Mouse (Mus musculus): ENCODE measurements at regions not wholly inside any gene's neighbourhood (a gene's known extent, or its start where the extent isn't known, plus 50 kb on each side); places are given as distances from the start of the nearest gene placed in this dataset.
A peak's percentile ranks its signal among the peaks of the same experiment; 100 is the strongest.

DNA sequence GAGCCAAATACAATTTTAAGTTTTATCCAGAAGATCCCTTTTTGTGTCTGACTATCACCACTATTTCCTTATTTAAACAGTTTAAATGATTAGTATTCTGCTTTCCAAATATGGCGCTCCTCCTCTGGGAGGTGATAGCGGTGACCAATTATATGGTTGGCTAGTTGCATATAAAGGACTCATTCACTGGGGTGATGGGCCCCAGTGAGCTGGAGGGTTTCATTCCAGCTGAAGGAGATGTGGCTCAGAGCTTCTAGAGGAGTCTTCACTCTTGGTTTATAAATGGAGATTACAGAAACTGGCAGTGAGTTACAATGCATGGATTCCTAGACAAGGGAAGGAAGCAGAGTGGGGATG lies 50.7 kb upstream of the Gm7361 start:
- no peak overlapping the region for H3K4me3 ChIP-seq

DNA sequence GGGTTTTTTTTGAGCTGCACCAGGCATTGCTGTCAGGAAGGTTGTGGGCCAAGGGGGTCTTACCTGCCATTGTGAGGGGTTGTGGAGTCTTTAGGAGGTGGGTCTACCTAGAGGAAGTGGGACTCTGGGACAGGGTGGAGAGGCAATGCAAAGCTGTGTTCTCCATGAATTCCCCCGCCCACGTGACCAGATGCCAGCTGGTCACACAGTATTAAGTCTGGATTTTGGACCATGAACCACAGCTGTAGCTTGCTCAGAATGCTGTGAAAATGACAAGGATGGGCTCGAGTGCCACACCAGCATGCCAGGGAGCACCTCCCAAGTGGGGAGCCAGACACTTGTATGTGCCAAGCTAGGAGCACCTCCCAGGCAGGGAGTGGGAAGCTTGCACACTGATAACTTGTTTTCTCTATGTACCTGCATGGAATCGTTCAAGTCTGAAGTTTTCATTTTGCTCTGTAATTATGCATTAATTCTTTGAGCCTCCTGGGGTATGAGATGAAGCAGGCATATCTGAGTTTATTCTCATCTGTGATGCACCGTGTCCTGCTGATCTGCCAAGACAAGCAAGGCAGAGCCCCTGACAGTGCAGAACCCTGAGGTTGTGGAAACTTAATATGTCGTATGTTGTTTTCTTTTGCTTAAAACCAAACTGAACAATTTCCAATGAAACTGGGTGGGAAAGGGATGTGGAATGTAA lies 51.3 kb upstream of the Gm7361 start:
- TF ChIP-seq CTCF (conservative IDR thresholded peaks at IDR 0.05): no peak
- H3K27ac ChIP-seq: no peak overlapping the region
- no peak overlapping the region for H3K4me3 ChIP-seq
- no peak for DNase-seq (ENCODE audit: low spot score in 2 of 2)

More for the DNA sequence above, 50.7 kb upstream of the Gm7361 start:
- TF ChIP-seq CTCF (conservative IDR thresholded peaks at IDR 0.05): no peak
- DNase-seq (ENCODE audit: low spot score in 2 of 2): no peak
- no peak overlapping the region for H3K27ac ChIP-seq

DNA sequence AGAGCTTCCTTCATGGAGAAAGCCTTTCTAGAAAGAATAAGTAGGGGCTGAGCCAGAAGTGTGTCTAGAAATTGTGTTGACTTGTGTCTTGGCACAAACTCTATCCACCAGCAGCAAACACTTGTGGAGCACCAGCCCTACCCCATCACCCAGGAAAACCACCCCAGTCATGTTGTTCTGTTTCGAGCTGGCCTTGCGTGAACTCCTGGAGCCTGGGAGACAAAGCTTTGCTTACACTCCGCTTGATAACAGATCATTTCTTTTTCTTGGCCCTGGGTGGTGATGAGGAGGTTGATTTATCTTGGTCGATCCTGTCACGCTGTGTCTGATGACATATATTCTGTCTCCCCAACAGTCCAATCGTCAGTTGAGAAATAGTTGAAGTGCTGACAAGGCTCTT lies 55.0 kb upstream of the Gm7361 start:
- H3K4me3 ChIP-seq: no peak overlapping the region
- no peak overlapping the region for H3K27ac ChIP-seq
- no peak for DNase-seq (ENCODE audit: low spot score in 2 of 2)
- TF ChIP-seq CTCF (conservative IDR thresholded peaks at IDR 0.05): no peak

DNA sequence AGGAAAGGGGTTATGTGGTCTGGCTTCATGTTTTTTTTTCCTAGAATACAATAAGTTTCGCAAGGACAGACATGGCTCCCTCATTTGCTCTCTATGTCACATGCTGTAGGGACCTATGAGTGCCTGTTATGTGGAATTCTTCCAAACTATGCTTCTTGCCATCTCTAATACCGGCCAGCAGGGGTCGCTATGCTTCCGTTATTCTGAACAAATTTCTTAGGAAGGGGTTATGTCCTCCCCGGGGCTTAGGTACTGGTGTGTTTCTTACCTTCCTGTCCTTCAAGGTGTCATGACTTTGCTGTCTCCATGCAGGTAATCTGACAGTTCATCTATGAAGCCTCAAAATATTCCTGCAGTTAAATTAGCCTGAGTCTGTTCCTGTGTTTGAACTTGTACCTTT lies 68.1 kb upstream of the Gm7361 start:
- no peak for DNase-seq (ENCODE audit: low spot score in 2 of 2)
- no peak overlapping the region for H3K27ac ChIP-seq
- TF ChIP-seq CTCF (conservative IDR thresholded peaks at IDR 0.05): peak; percentile 80
- H3K4me3 ChIP-seq: no peak overlapping the region

DNA sequence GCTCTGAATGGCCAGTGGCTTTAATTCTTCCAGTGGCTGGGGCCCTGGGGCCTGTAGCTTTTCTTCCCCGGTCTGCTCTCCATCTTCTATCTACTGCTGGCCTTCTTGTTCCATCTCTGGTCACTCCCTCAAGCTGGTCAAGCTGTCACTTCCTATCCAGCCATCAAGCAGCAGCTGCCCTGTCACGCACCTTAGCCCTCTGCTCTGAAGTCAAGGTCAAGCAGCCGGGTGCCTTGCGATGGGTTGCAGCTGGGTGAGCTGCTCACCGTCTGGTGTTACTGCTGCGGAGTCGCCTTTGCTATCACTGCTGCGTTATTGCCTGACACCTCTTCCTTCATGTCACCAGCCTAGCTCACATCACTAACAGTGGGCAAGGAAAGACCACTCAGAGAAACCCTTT lies 66.0 kb upstream of the Gm10220 start:
- Histone ChIP-seq H3K4me3 (no peak overlapping the region), H3K27ac (no peak overlapping the region)
- TF ChIP-seq CTCF (conservative IDR thresholded peaks at IDR 0.05): no peak
- DNase-seq (ENCODE audit: low spot score in 2 of 2): no peak

DNA sequence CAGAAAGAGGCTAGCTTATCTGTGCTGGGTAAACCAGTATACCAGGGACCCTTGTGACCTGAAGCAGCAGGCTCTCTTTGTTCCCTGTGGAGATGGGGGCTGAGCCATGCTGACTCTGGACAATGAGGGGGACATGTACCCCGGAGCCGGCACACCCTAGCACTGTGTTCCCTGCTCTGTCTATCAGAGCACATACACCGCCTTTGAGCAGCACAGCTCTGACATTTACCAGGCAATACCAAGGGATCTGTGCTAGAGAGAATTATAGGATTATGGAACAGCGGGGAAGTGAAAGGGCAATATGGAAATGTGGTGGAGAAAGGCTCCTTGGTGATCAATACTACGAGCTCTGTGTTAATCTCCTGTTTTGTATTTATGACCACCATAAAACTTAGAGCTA lies 64.2 kb upstream of the Gm10220 start:
- H3K4me3 ChIP-seq: no peak overlapping the region
- TF ChIP-seq CTCF (conservative IDR thresholded peaks at IDR 0.05): no peak
- H3K27ac ChIP-seq: no peak overlapping the region
- no peak for DNase-seq (ENCODE audit: low spot score in 2 of 2)

DNA sequence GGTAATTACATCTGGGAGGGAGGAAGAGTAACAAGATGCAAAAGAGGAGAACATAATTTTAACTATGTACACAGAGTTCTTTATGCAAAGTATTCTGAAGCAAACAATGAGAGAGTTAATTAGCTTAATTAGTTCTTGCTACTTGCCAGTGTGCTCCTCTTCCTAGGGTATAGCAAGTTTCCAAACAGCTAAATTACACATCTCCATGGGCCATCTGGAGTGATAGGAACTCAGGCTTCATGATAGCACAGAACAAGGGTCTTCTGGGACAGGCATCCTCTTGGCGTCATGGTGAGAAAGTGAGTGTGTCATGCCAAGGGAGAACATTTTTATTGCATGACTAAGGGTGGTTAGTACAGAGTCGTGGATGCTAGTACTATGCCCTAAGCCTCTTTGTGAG lies 54.8 kb upstream of the Gm10220 start:
- H3K4me3 ChIP-seq: no peak overlapping the region
- DNase-seq (ENCODE audit: low spot score in 2 of 2): no peak
- no peak overlapping the region for H3K27ac ChIP-seq
- TF ChIP-seq CTCF (conservative IDR thresholded peaks at IDR 0.05): no peak

DNA sequence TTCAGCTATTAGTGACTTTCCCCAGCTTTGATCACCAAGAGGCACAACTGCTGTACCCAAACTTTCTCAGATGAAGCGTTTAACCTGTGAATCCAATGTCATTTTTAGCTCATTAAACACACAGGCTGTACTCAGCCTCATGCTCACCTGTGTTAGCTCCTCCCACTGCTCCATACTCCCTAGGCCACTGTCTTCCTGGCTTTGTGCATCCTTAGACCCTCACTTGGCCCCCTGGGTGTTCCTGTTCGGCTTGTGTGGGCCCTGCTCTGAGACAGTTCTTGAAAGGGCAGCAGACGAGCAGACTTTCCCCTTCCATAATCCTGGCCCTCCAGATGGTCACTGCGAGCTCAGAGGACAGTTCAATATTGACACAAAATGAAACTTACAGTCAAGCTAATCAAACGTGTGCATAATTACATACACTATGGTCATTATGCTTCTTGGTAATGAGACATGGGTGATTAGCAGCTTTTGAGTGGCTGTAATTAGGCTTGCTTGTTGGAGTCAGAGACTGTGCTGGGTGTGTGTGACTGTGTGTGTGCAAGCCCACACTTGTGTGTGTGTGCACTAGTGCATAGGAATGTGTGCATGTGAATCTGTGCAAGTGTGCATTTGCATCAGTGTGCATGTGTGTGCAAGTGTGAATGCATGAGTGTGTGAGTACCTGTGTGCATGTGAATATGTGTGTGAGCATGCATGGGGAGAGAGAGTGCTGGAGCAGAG lies 50.6 kb upstream of the Gm10220 start:
- no peak for TF ChIP-seq CTCF (conservative IDR thresholded peaks at IDR 0.05)
- H3K4me3 ChIP-seq: no peak overlapping the region
- no peak for DNase-seq (ENCODE audit: low spot score in 2 of 2)
- H3K27ac ChIP-seq: no peak overlapping the region

DNA sequence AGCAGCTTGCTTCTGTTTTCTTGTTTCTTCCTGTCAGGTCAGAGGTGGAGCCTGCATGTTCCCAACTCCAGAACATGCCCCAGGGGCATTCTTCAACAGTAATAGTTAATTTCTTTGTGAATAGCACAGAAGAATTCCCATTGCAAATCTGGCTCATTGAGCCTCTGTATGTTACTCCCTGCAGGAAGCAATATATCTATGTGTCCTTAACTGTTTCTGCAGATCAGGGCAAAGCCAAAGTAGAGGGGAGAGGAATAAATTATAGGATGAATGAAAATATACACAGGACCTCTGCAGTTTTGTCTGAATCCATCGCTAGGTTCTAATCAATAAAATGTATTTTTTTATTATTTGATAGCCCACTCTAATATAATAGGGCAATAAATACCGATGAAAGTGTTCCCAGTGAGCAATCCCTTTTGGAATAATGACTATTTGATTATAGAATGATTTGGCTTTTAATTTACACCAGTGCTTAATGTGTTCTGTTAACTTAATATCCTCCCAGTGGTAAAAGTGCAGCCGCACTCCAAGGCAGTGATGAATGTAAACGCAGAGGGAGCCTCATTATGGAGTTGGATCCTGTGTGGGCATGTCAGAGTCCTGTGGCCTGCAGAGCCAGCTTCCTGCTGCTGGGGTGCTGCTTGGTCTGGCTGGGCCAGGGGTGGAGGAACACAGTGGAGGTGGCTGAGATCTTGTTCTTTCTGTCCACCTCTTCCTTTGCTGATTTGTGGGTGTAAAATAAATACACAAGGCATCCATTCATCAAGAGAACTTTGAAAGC lies 49.7 kb upstream of the Gm10220 start:
- H3K4me3 ChIP-seq: no peak overlapping the region
- TF ChIP-seq CTCF (conservative IDR thresholded peaks at IDR 0.05): no peak
- H3K27ac ChIP-seq: no peak overlapping the region
- DNase-seq (ENCODE audit: low spot score in 2 of 2): no peak
